17 mouse cellular contexts compared by ENCODE assay signal in genomic region chr13:114296556-114296955, GRCm38 (mm10).
"Had no signal": no experiment of that assay in that cellular context is flagged by ENCODE, and none has a peak within 500 bp of the region (broad histone marks: within the 10 kb centered on the region; RNA-seq: fewer than 3 reads in every experiment).

No protein-coding gene starts in this region.

- H3K27ac ChIP-seq: kidney, postnatal 0 days; left cerebral cortex, adult 2 months; liver, embryonic 13.5 days; macrophage; midbrain, embryonic 10.5 days; midbrain, embryonic 13.5 days; stomach, postnatal 0 days had no signal

- ATAC-seq: intestine, postnatal 0 days; midbrain, embryonic 13.5 days had no signal

- H3K9ac ChIP-seq: liver, embryonic 13.5 days; midbrain, embryonic 13.5 days had no signal

- DNase-seq: kidney, adult 8-10 months; kidney, postnatal 36 days; layer of hippocampus, postnatal 36 days; liver, embryonic 13.5 days; lung, adult 2 months; lung, postnatal 14 days; thymus, adult 2 months; thymus, postnatal 14 days; thymus, postnatal 4 days had no signal

- H3K4me2 ChIP-seq: liver, embryonic 13.5 days; midbrain, embryonic 13.5 days had no signal

- H3K4me3 ChIP-seq: left cerebral cortex, adult 2 months; liver, embryonic 13.5 days; megakaryocyte, embryonic 14.5 days; midbrain, embryonic 10.5 days; midbrain, embryonic 13.5 days had no signal

- H3K27me3 ChIP-seq: liver, embryonic 13.5 days; megakaryocyte, embryonic 14.5 days; midbrain, embryonic 13.5 days had no signal

- H3K9me3 ChIP-seq: liver, embryonic 13.5 days; megakaryocyte, embryonic 14.5 days; midbrain, embryonic 10.5 days; midbrain, embryonic 13.5 days had no signal

- H3K4me1 ChIP-seq: liver, embryonic 13.5 days; midbrain, embryonic 10.5 days; midbrain, embryonic 13.5 days had no signal
